Mouse (Mus musculus) urinary bladder, adult 18-20 months (tissue): Measurements from ENCODE around the gene Lsm14a.

ENCODE experiments used
- DNase-seq, 2 experiments: peaks; one replicate each; pipeline ENCODE4 v3.0.0; 2022; ENCODE audit warnings: low spot score in 2 of 2, mixed read lengths in 2 of 2

Gene Lsm14a

DNA sequence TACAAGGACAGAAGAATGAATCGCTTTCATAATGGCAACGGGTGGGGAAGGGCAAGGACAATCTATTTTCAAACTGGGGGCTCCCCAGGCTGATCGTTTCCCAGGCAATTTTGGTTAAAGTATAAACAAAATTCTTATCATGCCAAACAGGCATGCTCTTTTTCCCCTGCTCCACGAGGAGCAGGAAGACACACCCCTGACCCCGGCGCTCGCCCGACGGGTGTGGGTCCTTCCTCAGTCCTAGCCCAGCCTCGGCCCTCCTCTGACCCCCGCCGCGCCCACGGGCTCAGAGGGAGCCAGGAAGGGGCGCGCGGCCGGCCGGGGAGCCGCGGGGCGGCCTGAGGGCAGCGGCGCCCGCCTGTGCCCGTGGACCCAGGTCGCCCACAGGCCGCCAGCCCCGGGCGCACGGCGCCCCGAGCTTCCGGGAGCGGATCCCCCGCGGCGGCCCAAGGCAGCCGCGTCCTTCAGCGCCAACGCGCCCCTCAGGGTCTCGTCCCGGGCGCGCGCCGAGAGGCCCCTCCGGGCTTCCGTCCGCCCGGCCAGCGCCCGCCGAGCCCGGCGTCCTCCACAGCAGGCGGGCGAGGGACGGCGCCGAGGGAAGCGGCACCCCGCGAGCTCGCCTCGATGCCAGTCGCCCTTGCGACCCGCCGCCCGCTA, 80.2 kb downstream of the Lsm14a start:
- DNase-seq, result peak in 1 of 2 experiments; percentile 31

DNA sequence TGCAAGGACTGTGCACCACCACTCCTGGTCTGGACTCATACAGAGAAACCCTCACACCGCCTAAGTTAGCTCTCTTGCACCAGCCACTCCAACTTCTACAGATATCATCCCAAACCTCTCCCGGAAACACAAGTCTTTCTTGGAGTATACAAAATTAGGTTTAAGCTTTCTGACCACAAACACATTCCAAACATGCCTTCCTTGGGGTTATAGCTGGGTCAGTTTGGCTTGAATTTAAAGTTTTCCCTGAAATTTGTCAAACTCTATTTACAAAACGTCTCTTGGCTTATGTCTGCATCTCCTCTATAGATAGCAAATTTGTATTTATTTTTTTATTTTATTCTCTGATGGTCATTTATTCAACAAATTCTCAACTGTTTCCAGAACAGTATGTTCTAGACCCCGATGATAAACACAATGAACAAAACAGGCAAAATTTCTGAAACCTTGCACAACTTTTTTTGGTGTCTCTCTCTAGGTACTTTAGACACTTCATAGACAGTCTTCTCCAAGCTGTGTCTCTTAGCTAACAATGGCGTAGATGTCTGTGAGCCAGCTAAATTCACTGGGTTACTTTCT, 83.8 kb downstream of the Lsm14a start:
- DNase-seq, result no peak

GRCm38 (mm10) chr7:34308586-34308985, 84.5 kb downstream of the Lsm14a start:
- DNase-seq, result no peak

GRCm38 (mm10) chr7:34305454-34305853, 87.7 kb downstream of the Lsm14a start:
- no peak for DNase-seq

- no peak for DNase-seq
Observed at GRCm38 (mm10) chr7:34302651-34303050, 90.5 kb downstream of the Lsm14a start.

- DNase-seq, result no peak
Observed at GRCm38 (mm10) chr7:34301952-34302351, 91.2 kb downstream of the Lsm14a start.

- DNase-seq, result no peak
Observed at GRCm38 (mm10) chr7:34298818-34299217, 94.3 kb downstream of the Lsm14a start.

GRCm38 (mm10) chr7:34296124-34296523, 97.0 kb downstream of the Lsm14a start:
- no peak for DNase-seq
